Mouse (Mus musculus): ENCODE measurements around the gene Prkcq. TPM values are rescaled to one million over a fixed set of nuclear protein-coding genes. Genes with fewer than 3 reads are reported as not detected.

The Prkcq gene
- total and polyA plus RNA-seq, 2 experiments = 0.29 to 1.8 TPM

DNA sequence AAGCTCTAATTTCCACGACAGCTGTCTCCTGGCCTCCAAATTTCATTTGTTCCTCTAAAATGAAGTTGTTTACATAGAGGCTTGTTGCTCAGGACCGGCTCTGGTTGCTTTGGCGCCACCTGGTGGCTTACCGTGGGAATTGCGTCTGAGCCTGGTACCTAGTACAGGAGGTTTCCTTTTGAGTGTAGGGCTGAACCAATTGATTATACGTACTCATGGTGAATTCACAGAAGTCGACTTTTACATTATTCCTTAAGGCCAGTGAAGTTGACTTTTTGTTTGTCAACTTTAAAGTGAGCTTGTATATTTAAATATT is 116.6 kb downstream of the Prkcq start:
- H3K4me3 ChIP-seq (ENCODE audit: insufficient read depth, low read depth, low read length) = no peak overlapping the region
- peak; percentile 98 for TF ChIP-seq CTCF (IDR thresholded peaks at IDR 0.05; ENCODE audit: low read depth, low read length)
- no peak for TF ChIP-seq POLR2A (IDR thresholded peaks at IDR 0.05; ENCODE audit: extremely low read depth, insufficient read depth, low read length)
- H3K4me1 ChIP-seq (ENCODE audit: control insufficient read depth, insufficient read depth, low read length) = no peaks in the 10 kb centered on the region
- WGBS = 5% methylated on average over 7 of the region's 7 CpGs
- no peak overlapping the region for H3K27ac ChIP-seq (replicated peaks; ENCODE audit: insufficient read depth, low read depth, low read length)
- H3K79me2 ChIP-seq (ENCODE audit: control insufficient read depth, insufficient read depth, low read length) = no peaks in the 10 kb centered on the region
- DNase-seq (ENCODE audit: extremely low read depth, low read depth, low spot score) = peak; percentile 49
- H3K27me3 ChIP-seq (ENCODE audit: control insufficient read depth, insufficient read depth, low read length) = no peaks in the 10 kb centered on the region
- H3K36me3 ChIP-seq (ENCODE audit: control insufficient read depth, insufficient read depth, low read length) = no peaks in the 10 kb centered on the region
- no peak overlapping the region for H3K9ac ChIP-seq (ENCODE audit: low read depth, low read length)

DNA sequence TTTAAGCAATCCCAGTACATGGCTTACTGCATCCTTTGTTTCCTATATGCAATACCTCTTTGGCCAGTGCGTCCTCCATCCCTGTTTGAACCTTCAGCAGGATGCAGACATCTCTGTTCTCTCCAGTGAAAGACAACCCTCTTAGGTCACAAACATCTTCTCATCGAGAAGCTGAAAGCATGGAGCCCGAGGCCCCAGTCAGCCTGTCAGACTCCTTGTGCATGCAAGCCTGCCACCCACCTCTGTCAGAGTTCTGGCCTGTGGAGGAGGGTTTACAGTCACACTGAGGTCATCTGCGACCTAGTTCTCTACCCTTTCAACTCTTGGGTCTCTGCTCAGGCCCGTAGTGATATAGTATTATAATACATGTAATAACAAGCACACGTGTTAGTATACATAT is 119.0 kb downstream of the Prkcq start:
- 89% methylated on average over 6 of the region's 6 CpGs for WGBS
- no peak overlapping the region for H3K27ac ChIP-seq (replicated peaks; ENCODE audit: insufficient read depth, low read depth, low read length)
- no peak for TF ChIP-seq CTCF (IDR thresholded peaks at IDR 0.05; ENCODE audit: low read depth, low read length)
- TF ChIP-seq POLR2A (IDR thresholded peaks at IDR 0.05; ENCODE audit: extremely low read depth, insufficient read depth, low read length) = no peak
- no peaks in the 10 kb centered on the region for H3K36me3 ChIP-seq (ENCODE audit: control insufficient read depth, insufficient read depth, low read length)
- H3K79me2 ChIP-seq (ENCODE audit: control insufficient read depth, insufficient read depth, low read length) = no peaks in the 10 kb centered on the region
- no peak for DNase-seq (ENCODE audit: extremely low read depth, low read depth, low spot score)
- H3K9ac ChIP-seq (ENCODE audit: low read depth, low read length) = no peak overlapping the region
- no peaks in the 10 kb centered on the region for H3K27me3 ChIP-seq (ENCODE audit: control insufficient read depth, insufficient read depth, low read length)
- no peaks in the 10 kb centered on the region for H3K4me1 ChIP-seq (ENCODE audit: control insufficient read depth, insufficient read depth, low read length)
- no peak overlapping the region for H3K4me3 ChIP-seq (ENCODE audit: insufficient read depth, low read depth, low read length)

DNA sequence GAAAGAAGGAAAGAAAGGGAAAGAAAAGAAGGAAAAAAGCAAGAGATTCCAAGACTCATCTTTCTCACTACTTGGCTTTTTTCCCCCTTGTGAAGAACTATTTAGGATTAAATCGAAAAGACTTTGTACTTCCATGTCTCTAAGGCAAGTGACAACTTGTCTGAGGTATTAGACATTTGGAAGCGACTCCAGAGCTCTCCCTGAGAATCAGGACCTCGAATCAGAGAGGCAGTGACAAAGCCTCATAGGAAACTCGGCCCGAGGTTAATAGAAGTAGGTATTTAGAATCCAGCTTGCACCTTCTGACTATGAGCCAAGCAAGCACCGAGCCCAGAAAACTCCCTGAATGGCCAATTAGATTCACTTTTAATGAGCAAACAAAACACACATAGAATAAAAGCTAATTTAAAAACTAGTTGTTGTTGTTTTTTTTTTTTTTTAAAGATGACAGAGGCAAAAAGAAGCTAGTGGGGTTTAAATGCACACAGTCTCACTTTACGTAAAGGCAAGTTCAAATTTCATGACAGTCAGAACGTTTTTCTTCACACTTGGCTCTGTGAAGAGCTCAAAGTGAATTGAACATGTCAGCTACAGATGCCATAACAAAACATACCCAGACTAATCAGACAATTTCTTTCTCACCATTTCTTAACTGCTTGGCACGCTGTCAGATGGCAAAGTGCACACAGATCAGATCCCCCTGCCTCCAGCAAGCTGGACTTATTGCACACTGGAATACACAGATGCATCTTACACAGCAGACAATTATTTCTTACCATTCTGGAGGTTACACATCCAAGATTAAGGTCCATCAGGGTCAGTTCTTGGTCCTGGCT is 119.9 kb downstream of the Prkcq start:
- Histone ChIP-seq H3K4me3 (ENCODE audit: insufficient read depth, low read depth, low read length) (no peak overlapping the region), H3K4me1 (ENCODE audit: control insufficient read depth, insufficient read depth, low read length) (no peaks in the 10 kb centered on the region), H3K79me2 (ENCODE audit: control insufficient read depth, insufficient read depth, low read length) (no peaks in the 10 kb centered on the region), H3K9ac (ENCODE audit: low read depth, low read length) (no peak overlapping the region), H3K27ac (replicated peaks; ENCODE audit: insufficient read depth, low read depth, low read length) (no peak overlapping the region), H3K36me3 (ENCODE audit: control insufficient read depth, insufficient read depth, low read length) (no peaks in the 10 kb centered on the region), H3K27me3 (ENCODE audit: control insufficient read depth, insufficient read depth, low read length) (no peaks in the 10 kb centered on the region)
- WGBS = 87% methylated on average over 9 of the region's 9 CpGs
- TF ChIP-seq POLR2A (IDR thresholded peaks at IDR 0.05; ENCODE audit: extremely low read depth, insufficient read depth, low read length) (no peak), CTCF (IDR thresholded peaks at IDR 0.05; ENCODE audit: low read depth, low read length) (no peak)
- no peak for DNase-seq (ENCODE audit: extremely low read depth, low read depth, low spot score)

DNA sequence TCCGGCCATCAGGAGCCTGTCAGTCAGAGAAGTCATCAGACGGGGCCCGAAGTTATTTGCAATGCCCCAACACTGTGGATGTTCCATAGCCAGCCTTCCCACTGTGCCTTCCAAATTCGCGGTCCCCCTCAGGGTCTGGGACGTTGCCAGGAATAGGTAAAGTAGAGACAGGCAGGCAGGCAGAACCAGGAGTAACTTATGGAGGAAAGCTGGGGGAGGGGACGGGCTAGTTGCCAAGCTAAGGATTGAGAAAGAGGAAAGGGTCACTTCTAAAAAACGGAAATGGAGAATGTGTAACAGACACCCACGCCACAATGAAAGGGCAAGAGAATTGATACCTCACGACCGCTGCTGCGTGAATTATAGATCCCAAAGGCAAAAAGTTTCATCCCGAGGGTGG is 121.2 kb downstream of the Prkcq start:
- H3K79me2 ChIP-seq (ENCODE audit: control insufficient read depth, insufficient read depth, low read length) = no peaks in the 10 kb centered on the region
- no peak for DNase-seq (ENCODE audit: extremely low read depth, low read depth, low spot score)
- H3K4me3 ChIP-seq (ENCODE audit: insufficient read depth, low read depth, low read length) = no peak overlapping the region
- no peak overlapping the region for H3K27ac ChIP-seq (replicated peaks; ENCODE audit: insufficient read depth, low read depth, low read length)
- WGBS = 73% methylated on average over 13 of the region's 13 CpGs
- no peak overlapping the region for H3K9ac ChIP-seq (ENCODE audit: low read depth, low read length)
- no peaks in the 10 kb centered on the region for H3K27me3 ChIP-seq (ENCODE audit: control insufficient read depth, insufficient read depth, low read length)
- H3K36me3 ChIP-seq (ENCODE audit: control insufficient read depth, insufficient read depth, low read length) = no peaks in the 10 kb centered on the region
- no peaks in the 10 kb centered on the region for H3K4me1 ChIP-seq (ENCODE audit: control insufficient read depth, insufficient read depth, low read length)
- TF ChIP-seq POLR2A (IDR thresholded peaks at IDR 0.05; ENCODE audit: extremely low read depth, insufficient read depth, low read length) (no peak), CTCF (IDR thresholded peaks at IDR 0.05; ENCODE audit: low read depth, low read length) (no peak)

DNA sequence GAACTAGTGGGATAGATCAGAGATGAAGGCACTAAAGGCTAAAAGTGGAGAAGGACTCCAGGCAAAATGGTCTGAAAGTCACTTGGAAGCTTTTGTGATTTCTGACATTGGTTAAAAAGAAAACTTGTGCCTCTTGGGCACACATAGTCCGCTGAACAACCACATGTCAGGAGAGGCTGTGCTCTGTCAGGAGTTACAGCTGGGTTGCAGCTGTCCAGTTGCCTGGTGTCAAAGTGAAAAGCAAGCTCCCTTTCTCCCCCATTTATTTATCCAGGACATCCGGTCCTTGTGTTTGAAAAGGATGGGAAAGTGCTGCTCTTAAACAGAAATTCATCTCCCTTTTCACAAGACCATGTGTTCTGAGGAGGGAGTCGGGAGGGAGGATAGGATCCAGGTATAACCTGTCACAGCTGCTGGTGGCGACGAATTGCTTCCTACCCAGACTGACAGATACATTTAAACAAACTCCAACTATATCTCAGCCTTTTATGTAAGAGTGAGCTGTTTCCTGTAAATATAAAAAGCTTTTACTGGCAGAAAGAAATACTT is 122.8 kb downstream of the Prkcq start:
- Histone ChIP-seq H3K9ac (ENCODE audit: low read depth, low read length) (no peak overlapping the region), H3K27me3 (ENCODE audit: control insufficient read depth, insufficient read depth, low read length) (no peaks in the 10 kb centered on the region), H3K36me3 (ENCODE audit: control insufficient read depth, insufficient read depth, low read length) (no peaks in the 10 kb centered on the region), H3K79me2 (ENCODE audit: control insufficient read depth, insufficient read depth, low read length) (no peaks in the 10 kb centered on the region), H3K27ac (replicated peaks; ENCODE audit: insufficient read depth, low read depth, low read length) (no peak overlapping the region), H3K4me1 (ENCODE audit: control insufficient read depth, insufficient read depth, low read length) (no peaks in the 10 kb centered on the region), H3K4me3 (ENCODE audit: insufficient read depth, low read depth, low read length) (no peak overlapping the region)
- DNase-seq (ENCODE audit: extremely low read depth, low read depth, low spot score) = no peak
- TF ChIP-seq POLR2A (IDR thresholded peaks at IDR 0.05; ENCODE audit: extremely low read depth, insufficient read depth, low read length) = no peak
- no peak for TF ChIP-seq CTCF (IDR thresholded peaks at IDR 0.05; ENCODE audit: low read depth, low read length)
- WGBS = 76% methylated on average over 5 of the region's 5 CpGs

DNA sequence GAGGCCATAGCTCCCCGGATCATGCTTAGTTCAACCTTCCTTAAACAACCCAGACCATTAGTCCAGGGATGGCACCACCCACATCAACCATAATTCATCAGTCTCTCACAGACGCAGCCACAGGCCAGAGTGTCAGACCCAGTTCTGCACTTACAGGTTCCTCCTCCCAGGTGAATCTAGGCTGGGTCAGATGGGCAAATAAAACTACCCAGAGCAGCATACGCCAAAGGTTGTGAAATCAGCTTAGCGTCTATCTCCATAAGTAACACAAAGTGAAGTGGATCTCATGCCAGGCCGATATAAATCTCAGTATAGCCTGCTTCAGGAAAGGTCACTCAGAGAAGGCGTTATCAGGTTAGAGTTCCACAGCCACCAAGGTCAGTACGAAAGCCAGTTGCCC is 126.9 kb downstream of the Prkcq start:
- TF ChIP-seq POLR2A (IDR thresholded peaks at IDR 0.05; ENCODE audit: extremely low read depth, insufficient read depth, low read length) = no peak
- no peak for TF ChIP-seq CTCF (IDR thresholded peaks at IDR 0.05; ENCODE audit: low read depth, low read length)
- WGBS = 75% methylated on average over 7 of the region's 7 CpGs
- DNase-seq (ENCODE audit: extremely low read depth, low read depth, low spot score) = no peak
- Histone ChIP-seq H3K4me1 (ENCODE audit: control insufficient read depth, insufficient read depth, low read length) (no peaks in the 10 kb centered on the region), H3K79me2 (ENCODE audit: control insufficient read depth, insufficient read depth, low read length) (no peaks in the 10 kb centered on the region), H3K27ac (replicated peaks; ENCODE audit: insufficient read depth, low read depth, low read length) (no peak overlapping the region), H3K36me3 (ENCODE audit: control insufficient read depth, insufficient read depth, low read length) (no peaks in the 10 kb centered on the region), H3K4me3 (ENCODE audit: insufficient read depth, low read depth, low read length) (no peak overlapping the region), H3K9ac (ENCODE audit: low read depth, low read length) (no peak overlapping the region), H3K27me3 (ENCODE audit: control insufficient read depth, insufficient read depth, low read length) (no peaks in the 10 kb centered on the region)
